Mouse (Mus musculus) embryonic facial prominence, embryonic 10.5 days (tissue): ENCODE data around the gene Ano4. TPM values are rescaled to one million over a fixed set of nuclear protein-coding genes. Genes with fewer than 3 reads are reported as not detected.

ENCODE experiments used
- DNase-seq: peaks from one replicate; pipeline ENCODE4 v3.0.0-alpha.2; 2017; ENCODE audit warnings: low spot score
- H3K27ac ChIP-seq: fragments of 300-500 bp; sonication (generic); replicated peaks from 2 replicates; pipeline ENCODE4 v1.5.1; 2016; ENCODE audit warnings: mild to moderate bottlenecking
- H3K27me3 ChIP-seq: fragments of 300-500 bp; sonication (generic); replicated peaks from 2 replicates; pipeline ENCODE4 v1.6.1; 2016; ENCODE audit warnings: low read depth, mild to moderate bottlenecking; ENCODE audit not compliant: poor library complexity, severe bottlenecking
- H3K36me3 ChIP-seq: fragments of 300-500 bp; sonication (generic); replicated peaks from 2 replicates; pipeline ENCODE4 v1.6.1; 2016; ENCODE audit warnings: mild to moderate bottlenecking, moderate library complexity
- H3K4me1 ChIP-seq: fragments of 300-500 bp; sonication (generic); 2 replicates; pipeline ENCODE4 v1.6.1; 2016
- H3K4me3 ChIP-seq: fragments of 300-500 bp; sonication (generic); 2 replicates; pipeline ENCODE4 v1.5.1; 2016; ENCODE audit warnings: mild to moderate bottlenecking, moderate library complexity
- H3K9me3 ChIP-seq: fragments of 300-500 bp; sonication (generic); 2 replicates; pipeline ENCODE4 v1.6.1; 2016; ENCODE audit warnings: mild to moderate bottlenecking
- WGBS: fragments of 180-500 bp; shearing (Covaris S2); methylation state at CpG from one replicate; pipeline ENCODE4 v1.1.7; 2016; 5-methylcytosine and 5-hydroxymethylcytosine counted together
- polyA plus RNA-seq: library from polyadenylated mRNA; unstranded; fragments of >200 nt; fragmentation: Nextera tagmentation; extraction: Ambion mirVana; gene quantifications from 2 replicates; pipeline ENCODE4 v1.2.1, GENCODE M21; 2016

Ano4 gene
- polyA plus RNA-seq: 0.20 and 0.95 TPM in 2 replicates

GRCm38 (mm10) chr10:89344491-89345195, at the start of gene Ano4:
TSS of gene Ano4 (minus strand) at chr10:89344762.
- DNase-seq: peak; percentile 54
- Histone ChIP-seq H3K4me1 (peaks cover 10% of the 10 kb centered on the region), H3K27me3 (peaks cover 51% of the 10 kb centered on the region), H3K9me3 (no peaks in the 10 kb centered on the region), H3K4me3 (peak within 1 kb of the TSS; percentile 68), H3K36me3 (no peaks in the 10 kb centered on the region), H3K27ac (no peak within 1 kb of the TSS; the same call in 1 of the 2 replicates)
- WGBS: 2% methylated on average over 70 of the region's 70 CpGs

DNA sequence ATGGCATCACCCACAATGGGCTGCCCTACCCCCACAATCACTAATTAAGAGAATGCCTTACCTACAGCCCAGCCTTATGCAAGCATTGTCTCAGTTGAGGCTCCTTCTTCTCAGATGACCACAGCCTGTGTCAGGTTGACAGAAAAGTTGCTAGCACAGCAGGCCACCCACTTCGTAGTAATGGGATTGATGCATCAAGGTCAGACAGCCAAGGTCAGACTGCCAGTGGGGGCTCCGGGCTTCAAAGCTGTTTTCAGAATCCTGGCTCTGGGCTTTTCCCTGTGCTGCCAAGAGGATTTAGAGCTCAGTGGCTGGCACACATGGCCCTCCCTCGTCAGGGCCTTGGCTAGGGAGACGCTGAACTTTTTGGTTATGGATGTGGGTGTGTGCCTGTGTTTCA, 48.1 kb upstream of the Ano4 start:
- Histone ChIP-seq H3K4me3 (no peak overlapping the region), H3K4me1 (peaks cover 16% of the 10 kb centered on the region), H3K27me3 (no peaks in the 10 kb centered on the region), H3K36me3 (no peaks in the 10 kb centered on the region), H3K27ac (no peak overlapping the region), H3K9me3 (no peaks in the 10 kb centered on the region)
- WGBS: 48% methylated on average over 4 of the region's 4 CpGs
- DNase-seq: peak; percentile 27

DNA sequence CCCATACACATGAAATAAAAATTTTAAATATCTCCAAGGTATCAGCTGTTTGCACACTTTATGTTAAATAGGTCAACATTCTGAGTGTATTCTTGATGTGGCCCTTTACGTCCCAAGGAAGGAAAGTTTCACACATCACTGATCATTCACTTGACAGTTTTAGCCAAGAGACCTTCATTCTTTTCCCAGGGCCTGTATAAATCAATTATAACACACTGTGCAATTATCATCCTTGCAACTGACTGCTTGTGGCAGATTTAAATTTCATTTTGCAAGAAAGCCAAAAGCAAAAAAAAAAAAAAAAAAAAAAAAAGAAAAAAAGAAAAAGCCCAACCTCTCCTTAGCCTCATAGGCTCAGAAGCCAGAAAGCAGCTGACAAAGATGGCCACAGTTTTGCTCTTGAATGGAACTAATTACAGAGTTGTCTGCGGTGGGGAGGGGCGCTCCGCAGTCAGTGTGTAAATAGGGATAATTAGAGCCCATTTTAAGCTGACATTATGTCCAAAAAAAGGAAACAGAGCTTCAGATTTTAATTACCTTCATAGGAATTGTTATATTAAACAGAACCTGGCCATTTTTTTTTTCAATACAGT, 47.1 kb upstream of the Ano4 start:
- 66% methylated on average over 4 of the region's 4 CpGs for WGBS
- Histone ChIP-seq H3K4me3 (no peak overlapping the region), H3K27me3 (no peaks in the 10 kb centered on the region), H3K27ac (no peak overlapping the region), H3K9me3 (no peaks in the 10 kb centered on the region), H3K36me3 (no peaks in the 10 kb centered on the region), H3K4me1 (peaks cover 16% of the 10 kb centered on the region)
- DNase-seq: no peak

- Histone ChIP-seq H3K36me3 (no peaks in the 10 kb centered on the region), H3K4me1 (no peaks in the 10 kb centered on the region), H3K9me3 (no peaks in the 10 kb centered on the region), H3K27ac (no peak overlapping the region), H3K27me3 (no peaks in the 10 kb centered on the region), H3K4me3 (no peak overlapping the region)
- no peak for DNase-seq
- 85% methylated on average over 3 of the region's 3 CpGs for WGBS
Observed at GRCm38 (mm10) chr10:89386461-89386860, 41.9 kb upstream of the Ano4 start.

DNA sequence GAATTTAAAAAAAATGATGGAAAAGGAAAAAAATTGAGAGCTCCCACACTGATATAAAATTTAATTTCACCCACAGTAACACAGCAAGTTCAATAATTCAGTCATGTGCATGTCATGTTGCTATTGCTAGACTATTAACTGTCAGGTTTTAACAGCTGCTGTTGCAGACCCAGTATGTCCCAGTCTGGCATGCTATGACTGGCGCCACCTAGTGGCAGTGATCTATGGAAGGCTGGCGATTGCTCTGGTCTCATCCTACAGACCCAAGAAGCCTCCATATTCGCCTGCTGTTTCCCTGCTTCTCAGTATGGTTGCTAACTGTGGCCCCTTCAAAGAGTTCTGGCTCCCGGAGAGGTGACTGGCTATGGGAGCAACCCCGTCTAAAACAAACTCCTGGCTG, 38.9 kb upstream of the Ano4 start:
- Histone ChIP-seq H3K27me3 (no peaks in the 10 kb centered on the region), H3K4me1 (no peaks in the 10 kb centered on the region), H3K4me3 (no peak overlapping the region), H3K27ac (no peak overlapping the region), H3K36me3 (no peaks in the 10 kb centered on the region), H3K9me3 (no peaks in the 10 kb centered on the region)
- WGBS: 5% methylated on average over 5 of the region's 5 CpGs
- DNase-seq: peak; percentile 83

DNA sequence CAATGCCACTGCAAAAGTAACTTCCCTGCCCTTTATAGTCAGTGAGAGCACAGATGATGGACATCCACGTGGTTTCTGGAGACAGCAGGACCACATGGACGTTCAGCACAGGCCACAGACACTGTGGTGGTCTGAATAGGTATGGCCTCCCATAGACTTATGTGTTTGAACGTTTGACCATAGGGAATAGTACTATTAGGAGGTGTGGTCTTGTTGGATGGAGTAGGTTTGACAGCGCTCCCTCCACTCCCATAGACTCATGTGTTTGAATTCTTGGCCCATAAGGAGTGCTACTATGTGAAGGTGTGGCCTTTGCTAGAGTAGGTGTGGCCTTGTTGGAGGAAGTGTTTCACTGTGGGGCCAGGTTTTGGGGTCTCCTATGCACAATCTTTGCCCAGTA, 33.2 kb upstream of the Ano4 start:
- H3K36me3 ChIP-seq: no peaks in the 10 kb centered on the region
- DNase-seq: no peak
- H3K27ac ChIP-seq: no peak overlapping the region
- H3K27me3 ChIP-seq: no peaks in the 10 kb centered on the region
- no peak overlapping the region for H3K4me3 ChIP-seq
- no peaks in the 10 kb centered on the region for H3K9me3 ChIP-seq
- WGBS: 76% methylated on average over 4 of the region's 4 CpGs
- no peaks in the 10 kb centered on the region for H3K4me1 ChIP-seq

DNA sequence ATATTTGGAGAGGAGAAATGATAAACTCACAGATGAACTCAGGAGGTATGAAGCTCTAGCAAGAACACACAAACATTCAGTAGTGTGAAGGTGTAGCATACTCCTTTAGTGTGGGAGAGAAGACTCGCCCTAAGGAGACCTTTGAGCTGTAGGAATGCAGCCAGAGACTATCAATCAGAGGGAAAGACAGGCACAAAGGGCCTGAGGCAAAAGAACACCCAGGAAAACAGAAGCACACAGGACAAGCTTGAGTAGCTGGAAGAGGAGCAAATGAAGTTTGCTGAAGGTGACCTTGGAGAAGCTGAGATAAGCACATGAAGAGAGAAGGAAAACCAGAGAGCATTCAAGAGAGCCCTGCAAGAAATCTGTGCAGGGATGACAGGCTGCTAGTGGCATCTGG, 25.5 kb upstream of the Ano4 start:
- Histone ChIP-seq H3K4me1 (no peaks in the 10 kb centered on the region), H3K9me3 (no peaks in the 10 kb centered on the region), H3K27me3 (no peaks in the 10 kb centered on the region), H3K27ac (no peak overlapping the region), H3K36me3 (no peaks in the 10 kb centered on the region), H3K4me3 (no peak overlapping the region)
- DNase-seq: no peak
- WGBS: 61% methylated on average over 1 of the region's 1 CpGs

- Histone ChIP-seq H3K27ac (no peak overlapping the region), H3K27me3 (no peaks in the 10 kb centered on the region), H3K4me1 (no peaks in the 10 kb centered on the region), H3K9me3 (no peaks in the 10 kb centered on the region), H3K36me3 (no peaks in the 10 kb centered on the region), H3K4me3 (no peak overlapping the region)
- DNase-seq: no peak
- WGBS: 86% methylated on average over 3 of the region's 3 CpGs
Observed at GRCm38 (mm10) chr10:89358933-89359332, 14.4 kb upstream of the Ano4 start.

DNA sequence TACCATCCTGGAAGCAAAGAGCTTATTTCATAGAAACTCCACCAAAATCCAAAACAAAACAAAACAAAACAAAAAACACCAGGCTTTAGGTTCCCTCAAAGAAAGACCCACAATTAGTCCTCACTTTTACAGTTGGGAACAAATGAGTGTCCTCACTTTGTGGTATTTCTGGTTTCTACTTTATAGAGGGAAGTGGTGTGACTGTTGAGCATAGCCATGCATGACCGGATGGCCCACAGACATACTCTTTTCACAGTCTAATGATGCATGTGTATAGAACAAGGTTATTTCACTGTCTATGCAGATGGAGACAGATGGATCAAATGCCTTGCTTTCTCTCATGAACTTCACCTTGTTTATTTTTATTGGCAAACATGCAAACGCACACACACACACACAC, 10.1 kb upstream of the Ano4 start:
- Histone ChIP-seq H3K27ac (no peak overlapping the region), H3K4me1 (no peaks in the 10 kb centered on the region), H3K27me3 (no peaks in the 10 kb centered on the region), H3K9me3 (no peaks in the 10 kb centered on the region), H3K4me3 (no peak overlapping the region), H3K36me3 (no peaks in the 10 kb centered on the region)
- 85% methylated on average over 2 of the region's 2 CpGs for WGBS
- DNase-seq: no peak

GRCm38 (mm10) chr10:89351416-89351815, 6.9 kb upstream of the Ano4 start:
- peaks cover 4% of the 10 kb centered on the region for H3K27me3 ChIP-seq
- H3K9me3 ChIP-seq: no peaks in the 10 kb centered on the region
- DNase-seq: no peak
- no peaks in the 10 kb centered on the region for H3K36me3 ChIP-seq
- H3K4me3 ChIP-seq: no peak overlapping the region
- no peak overlapping the region for H3K27ac ChIP-seq
- 86% methylated on average over 11 of the region's 11 CpGs for WGBS
- no peaks in the 10 kb centered on the region for H3K4me1 ChIP-seq

DNA sequence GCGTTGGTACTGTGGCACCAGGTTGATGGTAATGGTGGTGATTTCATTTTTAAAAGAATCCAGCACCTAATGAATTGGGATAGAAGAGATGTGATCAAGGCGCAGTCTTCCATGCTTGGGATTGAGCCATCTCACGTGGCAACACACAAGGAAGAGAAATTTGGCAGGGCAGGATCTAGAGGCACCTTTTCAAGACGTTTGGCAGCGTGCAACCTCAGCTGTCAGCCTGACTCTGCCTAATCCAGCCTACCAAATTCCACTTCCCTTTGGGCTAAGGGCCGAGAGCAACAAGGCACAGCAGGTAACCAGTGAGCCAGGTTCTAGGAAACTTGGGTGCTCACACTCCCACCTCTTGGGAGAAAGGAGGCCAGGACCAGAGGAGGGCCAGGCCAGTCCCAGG, 1.0 kb upstream of the Ano4 start:
- H3K27me3 ChIP-seq: peaks cover 51% of the 10 kb centered on the region
- 58% methylated on average over 6 of the region's 6 CpGs for WGBS

GRCm38 (mm10) chr10:89345196-89345533, 603 bp upstream of the Ano4 start:
- DNase-seq: no peak
- Histone ChIP-seq H3K27me3 (peaks cover 51% of the 10 kb centered on the region), H3K9me3 (no peaks in the 10 kb centered on the region), H3K36me3 (no peaks in the 10 kb centered on the region), H3K4me3 (peak overlapping the region; percentile 68), H3K4me1 (peaks cover 10% of the 10 kb centered on the region), H3K27ac (no peak overlapping the region)
- 43% methylated on average over 4 of the region's 4 CpGs for WGBS

More for the DNA sequence above, 1.0 kb upstream of the Ano4 start:
- no peak for DNase-seq
- Histone ChIP-seq H3K9me3 (no peaks in the 10 kb centered on the region), H3K4me1 (peaks cover 10% of the 10 kb centered on the region), H3K27ac (no peak overlapping the region), H3K36me3 (no peaks in the 10 kb centered on the region), H3K4me3 (no peak overlapping the region)

- no peak for DNase-seq
- no peaks in the 10 kb centered on the region for H3K36me3 ChIP-seq
- no peak overlapping the region for H3K27ac ChIP-seq
- no peaks in the 10 kb centered on the region for H3K9me3 ChIP-seq
- H3K4me3 ChIP-seq: peak overlapping the region; percentile 68
- H3K27me3 ChIP-seq: peaks cover 51% of the 10 kb centered on the region
- peaks cover 10% of the 10 kb centered on the region for H3K4me1 ChIP-seq
- 14% methylated on average over 4 of the region's 4 CpGs for WGBS
Observed at GRCm38 (mm10) chr10:89344132-89344490, 451 bp downstream of the Ano4 start.
